Mouse (Mus musculus) testis, adult 10 weeks (tissue): ENCODE data around the gene Btd. TPM values are rescaled to one million over a fixed set of nuclear protein-coding genes. Genes with fewer than 3 reads are reported as not detected.

ENCODE experiments used
- polyA plus RNA-seq: library from polyadenylated mRNA; stranded (reverse); fragments of 350-450 nt; fragmentation: Illumina TruSeq; extraction: RNeasy Lipid Tissue Mini Kit (QIAGEN cat#74804); gene quantifications from one replicate; pipeline ENCODE4 v1.2.3, GENCODE M21; 2014; ENCODE audit warnings: low read depth, low replicate concordance

The Btd gene
- 1.1 TPM for polyA plus RNA-seq

GRCm38 (mm10) chr14:31640890-31641505 is at the start of gene Btd, which contains the start of gene Hacl1:
Gene Btd, plus strand, starts transcription at chr14:31641028.
Gene Hacl1, minus strand, starts transcription at chr14:31641286.

GRCm38 (mm10) chr14:31591243-31591642 is 49.6 kb upstream of the Btd start, which contains the start of gene Colq:
Gene Colq, minus strand, starts transcription at chr14:31591343.

DNA sequence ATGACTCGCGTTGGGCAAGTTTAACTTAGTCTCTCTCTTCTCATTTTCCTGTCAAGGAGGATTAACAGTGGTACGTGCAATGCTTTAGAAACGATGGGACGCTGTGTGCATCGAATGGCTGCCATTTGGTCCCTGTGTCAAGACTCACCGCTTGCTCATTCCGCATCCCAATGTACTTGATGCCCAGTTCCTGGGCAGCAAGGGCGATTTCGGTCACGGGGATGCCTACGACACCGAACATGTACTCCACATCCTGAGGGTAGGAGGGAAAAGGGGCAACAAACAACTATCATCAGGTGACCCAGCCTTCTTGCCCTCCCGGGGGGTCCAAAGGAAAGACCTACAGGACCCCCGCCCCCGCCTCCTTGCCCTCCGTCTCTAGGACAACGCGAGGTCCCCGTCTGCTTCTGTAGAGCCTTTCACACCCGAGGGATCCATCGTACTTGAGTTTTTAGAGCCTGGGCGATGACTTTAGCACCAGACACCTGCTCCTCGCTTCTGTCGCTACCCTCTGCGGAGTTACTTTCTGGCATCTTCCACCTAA is 410 bp upstream of the Btd start, which contains the start of gene Gm49387:
Gene Gm49387, minus strand, starts transcription at position 533 of the 544 bp plus-strand sequence.

Other genes starting within 250 kb of the Btd start
- gene Sh3bp5, start 204.9 kb upstream of the Btd start, polyA plus RNA-seq = 18.7 TPM
- gene Eaf1, start 146.6 kb upstream of the Btd start, polyA plus RNA-seq = 16.8 TPM
- 154 TPM for gene Mettl6, start 146.0 kb upstream of the Btd start, polyA plus RNA-seq
- gene Colq, start 49.7 kb upstream of the Btd start, polyA plus RNA-seq = 10.3 TPM
- not detected for gene Gm49387, start 150 bp upstream of the Btd start, polyA plus RNA-seq
- 13.1 TPM for gene Hacl1, start 258 bp downstream of the Btd start, polyA plus RNA-seq
- gene Ankrd28, start 189.6 kb downstream of the Btd start, polyA plus RNA-seq = 101 TPM